Mouse (Mus musculus): ENCODE data around the gene Setd4.

- TF ChIP-seq CTCF (IDR thresholded peaks at IDR 0.05; ENCODE audit: insufficient read depth, low read depth, low read length) (no peak), POLR2A (IDR thresholded peaks at IDR 0.05; ENCODE audit: insufficient read depth, low read depth, low read length) (no peak)
These were observed 6.3 kb downstream of the Setd4 start for GRCm38 (mm10) chr16:93597551-93597950.
